Mouse (Mus musculus): ENCODE results near the gene 4930435E12Rik. TPM values are rescaled to one million over a fixed set of nuclear protein-coding genes. Genes with fewer than 3 reads are reported as not detected.

4930435E12Rik gene
- polyA plus RNA-seq, 1 experiment from 2014 or later: not detected

GRCm38 (mm10) chr16:38769529-38769928, 59.0 kb downstream of the 4930435E12Rik start:
- Histone ChIP-seq H3K4me1 (peaks cover 9% of the 10 kb centered on the region), H3K9me3 (no peaks in the 10 kb centered on the region), H3K4me3 (no peak overlapping the region), H3K27me3 (replicated peaks) (no peaks in the 10 kb centered on the region), H3K4me2 (no peak overlapping the region), H3K27ac (replicated peaks) (no peak overlapping the region), H3K36me3 (peaks cover 33% of the 10 kb centered on the region), H3K9ac (no peak overlapping the region)
- WGBS: 78% methylated on average over 9 of the region's 9 CpGs
- no peak for ATAC-seq (ENCODE audit: extremely low read depth, insufficient number of reproducible peaks, low FRiP score, low TSS enrichment)

GRCm38 (mm10) chr16:38768386-38768785, 60.2 kb downstream of the 4930435E12Rik start:
- Histone ChIP-seq H3K27ac (replicated peaks) (no peak overlapping the region), H3K4me1 (peaks cover 16% of the 10 kb centered on the region), H3K27me3 (replicated peaks) (no peaks in the 10 kb centered on the region), H3K4me2 (no peak overlapping the region), H3K36me3 (peaks cover 33% of the 10 kb centered on the region), H3K9ac (no peak overlapping the region), H3K9me3 (no peaks in the 10 kb centered on the region), H3K4me3 (no peak overlapping the region)
- 90% methylated on average over 8 of the region's 8 CpGs for WGBS
- no peak for ATAC-seq (ENCODE audit: extremely low read depth, insufficient number of reproducible peaks, low FRiP score, low TSS enrichment)

- ATAC-seq (ENCODE audit: extremely low read depth, insufficient number of reproducible peaks, low FRiP score, low TSS enrichment): no peak
- Histone ChIP-seq H3K27ac (replicated peaks) (no peak overlapping the region), H3K9me3 (no peaks in the 10 kb centered on the region), H3K4me1 (peaks cover 16% of the 10 kb centered on the region), H3K4me2 (no peak overlapping the region), H3K36me3 (peaks cover 36% of the 10 kb centered on the region), H3K4me3 (no peak overlapping the region), H3K9ac (no peak overlapping the region), H3K27me3 (replicated peaks) (no peaks in the 10 kb centered on the region)
- 79% methylated on average over 8 of the region's 8 CpGs for WGBS
Measured at GRCm38 (mm10) chr16:38767761-38768160, 60.8 kb downstream of the 4930435E12Rik start.

GRCm38 (mm10) chr16:38766671-38767070, 61.9 kb downstream of the 4930435E12Rik start:
- Histone ChIP-seq H3K4me1 (peaks cover 25% of the 10 kb centered on the region), H3K36me3 (peaks cover 41% of the 10 kb centered on the region), H3K4me2 (no peak overlapping the region), H3K27me3 (replicated peaks) (no peaks in the 10 kb centered on the region), H3K4me3 (no peak overlapping the region), H3K27ac (replicated peaks) (no peak overlapping the region), H3K9me3 (no peaks in the 10 kb centered on the region), H3K9ac (no peak overlapping the region)
- ATAC-seq (ENCODE audit: extremely low read depth, insufficient number of reproducible peaks, low FRiP score, low TSS enrichment): no peak
- 65% methylated on average over 3 of the region's 3 CpGs for WGBS

GRCm38 (mm10) chr16:38763508-38763907, 65.0 kb downstream of the 4930435E12Rik start:
- no peak for ATAC-seq (ENCODE audit: extremely low read depth, insufficient number of reproducible peaks, low FRiP score, low TSS enrichment)
- Histone ChIP-seq H3K27ac (replicated peaks) (peak overlapping the region; percentile 64), H3K27me3 (replicated peaks) (no peaks in the 10 kb centered on the region), H3K4me2 (no peak overlapping the region), H3K4me3 (no peak overlapping the region), H3K9ac (no peak overlapping the region), H3K36me3 (peaks cover 57% of the 10 kb centered on the region), H3K4me1 (peaks cover 33% of the 10 kb centered on the region), H3K9me3 (no peaks in the 10 kb centered on the region)
- WGBS: 66% methylated on average over 4 of the region's 4 CpGs

GRCm38 (mm10) chr16:38762401-38762800, 66.1 kb downstream of the 4930435E12Rik start:
- Histone ChIP-seq H3K4me1 (peaks cover 44% of the 10 kb centered on the region), H3K4me2 (no peak overlapping the region), H3K27ac (replicated peaks) (no peak overlapping the region), H3K4me3 (no peak overlapping the region), H3K9ac (no peak overlapping the region), H3K27me3 (replicated peaks) (no peaks in the 10 kb centered on the region), H3K36me3 (peaks cover 57% of the 10 kb centered on the region), H3K9me3 (no peaks in the 10 kb centered on the region)
- WGBS: 78% methylated on average over 8 of the region's 8 CpGs
- no peak for ATAC-seq (ENCODE audit: extremely low read depth, insufficient number of reproducible peaks, low FRiP score, low TSS enrichment)

Other genes starting within 250 kb of the 4930435E12Rik start
- gene Arhgap31, start 115.5 kb downstream of the 4930435E12Rik start, polyA plus RNA-seq (2015; fragmentation: Nextera tagmentation; extraction: Ambion mirVana): 26.2 and 27.9 TPM in 2 replicates
- 26.9 and 27.3 TPM in 2 replicates for gene B4galt4, start 86.5 kb downstream of the 4930435E12Rik start, polyA plus RNA-seq (2015; fragmentation: Nextera tagmentation; extraction: Ambion mirVana)
- 17.4 and 19.3 TPM in 2 replicates for gene Upk1b, start 28.4 kb downstream of the 4930435E12Rik start, polyA plus RNA-seq (2015; fragmentation: Nextera tagmentation; extraction: Ambion mirVana)
- gene Igsf11, start 63.9 kb upstream of the 4930435E12Rik start, polyA plus RNA-seq (2015; fragmentation: Nextera tagmentation; extraction: Ambion mirVana): 0.27 and 0.28 TPM in 2 replicates